Mouse (Mus musculus) left cerebral cortex, postnatal 4 days (tissue): ENCODE data around the gene Gpcpd1. TPM values are rescaled to one million over a fixed set of nuclear protein-coding genes. Genes with fewer than 3 reads are reported as not detected.

Source experiments
- DNase-seq: peaks from one replicate; pipeline ENCODE4 v3.0.0-alpha.2; 2022
- intact Hi-C: fragments of 180-260 bp; cut with DNase I; formaldehyde crosslinking; loops from one replicate; pipeline ENCODE4 v1.15.1; 2025
- total RNA-seq, 2 experiments: library from RNA; stranded (reverse); gene quantifications; 2 replicates each; pipeline ENCODE4 v1.2.3; 2021

Gene Gpcpd1
- total RNA-seq, 2 experiments from 2014 or later, result 75.4 to 80.9 TPM

- intact Hi-C loops, result no loop called here
- no peak for DNase-seq
Observed at GRCm38 (mm10) chr2:132589906-132590538, 2.5 kb upstream of the Gpcpd1 start.

DNA sequence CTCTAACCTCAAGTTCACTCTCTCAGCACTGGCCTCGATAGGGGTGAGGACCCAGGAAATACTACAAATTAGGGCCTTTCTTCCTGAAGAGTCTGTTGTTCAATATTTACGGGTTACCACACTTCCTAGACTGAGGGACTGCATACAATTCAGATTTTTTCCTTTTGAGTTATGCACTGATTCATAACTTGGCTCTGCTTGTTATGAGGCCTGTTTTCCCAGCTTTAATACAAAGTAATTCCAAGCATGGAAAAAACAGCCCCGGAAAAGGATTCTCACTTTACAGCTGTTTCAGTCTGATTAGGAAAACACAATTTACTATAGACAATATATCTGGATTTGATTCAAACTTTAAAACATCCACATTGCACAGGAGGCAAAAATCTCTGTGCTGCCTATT, 1.5 kb downstream of the Gpcpd1 start:
- intact Hi-C loops, result no loop called here
- DNase-seq, result no peak

DNA sequence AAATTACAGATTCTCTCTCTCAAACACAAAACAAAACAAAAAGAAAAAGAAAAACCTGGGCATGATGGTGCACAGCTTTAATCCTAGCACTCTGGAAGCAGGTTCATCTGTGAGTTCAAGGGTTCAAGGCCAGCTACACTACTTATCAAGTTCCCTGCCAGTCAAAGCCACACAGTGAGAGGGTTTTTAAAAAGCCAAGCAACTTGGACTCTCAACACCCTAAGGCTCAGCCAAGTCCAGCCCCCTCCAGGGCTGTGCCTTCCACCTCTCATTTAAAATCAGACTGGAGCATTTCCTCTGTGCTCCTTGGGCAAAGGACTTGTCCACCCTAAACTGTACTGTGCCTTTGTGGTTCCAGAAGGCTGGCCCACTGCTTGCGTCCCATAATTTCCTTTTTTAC, 3.3 kb downstream of the Gpcpd1 start:
- DNase-seq, result no peak
- intact Hi-C loops, result no loop called here

GRCm38 (mm10) chr2:132583126-132583525, 4.4 kb downstream of the Gpcpd1 start:
- intact Hi-C loops, result no loop called here
- DNase-seq, result no peak

DNA sequence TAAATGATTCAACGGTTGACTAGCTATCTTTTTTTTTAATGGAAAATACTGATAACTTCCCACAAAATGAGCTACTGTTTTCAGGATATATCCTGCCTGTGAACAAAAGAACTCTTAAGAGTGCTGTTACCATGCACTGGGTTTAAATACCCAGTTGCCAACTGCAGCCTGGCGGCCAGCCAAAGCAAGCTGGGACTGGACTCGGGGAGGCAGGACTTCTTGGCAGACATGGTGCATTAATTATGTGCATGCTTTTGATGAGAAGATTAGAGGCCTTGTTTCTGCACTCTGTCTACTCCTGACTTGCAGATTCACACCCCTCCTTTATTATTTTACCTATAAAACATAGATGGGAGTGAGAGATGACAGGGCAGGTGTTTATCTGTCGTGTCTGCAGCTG, 5.3 kb downstream of the Gpcpd1 start:
- DNase-seq, result peak; percentile 95
- intact Hi-C loops, result no loop called here

GRCm38 (mm10) chr2:132579689-132580088, 7.8 kb downstream of the Gpcpd1 start:
- no peak for DNase-seq
- intact Hi-C loops, result loop anchor here (5.0 kb wide), 1 partner anchor 108 kb away; the partner anchor contains the start of gene Shld1

- DNase-seq, result no peak
- intact Hi-C loops, result loop anchor here (5.0 kb wide), 1 partner anchor 109 kb away; the partner anchor contains the start of gene Shld1
Observed at GRCm38 (mm10) chr2:132578711-132579110, 8.8 kb downstream of the Gpcpd1 start.

- peak; percentile 96 for DNase-seq
Observed at GRCm38 (mm10) chr2:132578059-132578458, 9.5 kb downstream of the Gpcpd1 start.

GRCm38 (mm10) chr2:132577431-132577981, 10.0 kb downstream of the Gpcpd1 start:
- peak; percentile 68 for DNase-seq
- intact Hi-C loops, result loop anchor here (5.0 kb wide), 1 partner anchor 110 kb away; the partner anchor contains the start of gene Shld1

More at GRCm38 (mm10) chr2:132578059-132578458, 9.5 kb downstream of the Gpcpd1 start:
- intact Hi-C loops, result loop anchor here (5.0 kb wide), 1 partner anchor 109 kb away; the partner anchor contains the start of gene Shld1

- intact Hi-C loops, result loop anchor here (5.0 kb wide), 1 partner anchor 111 kb away; the partner anchor contains the start of gene Shld1
- DNase-seq, result no peak
Observed at GRCm38 (mm10) chr2:132576522-132577135, 10.9 kb downstream of the Gpcpd1 start.

GRCm38 (mm10) chr2:132575759-132576439, 11.6 kb downstream of the Gpcpd1 start:
- peak; percentile 56 for DNase-seq
- intact Hi-C loops, result loop anchor here (5.0 kb wide), 1 partner anchor 111 kb away; the partner anchor contains the start of gene Shld1

DNA sequence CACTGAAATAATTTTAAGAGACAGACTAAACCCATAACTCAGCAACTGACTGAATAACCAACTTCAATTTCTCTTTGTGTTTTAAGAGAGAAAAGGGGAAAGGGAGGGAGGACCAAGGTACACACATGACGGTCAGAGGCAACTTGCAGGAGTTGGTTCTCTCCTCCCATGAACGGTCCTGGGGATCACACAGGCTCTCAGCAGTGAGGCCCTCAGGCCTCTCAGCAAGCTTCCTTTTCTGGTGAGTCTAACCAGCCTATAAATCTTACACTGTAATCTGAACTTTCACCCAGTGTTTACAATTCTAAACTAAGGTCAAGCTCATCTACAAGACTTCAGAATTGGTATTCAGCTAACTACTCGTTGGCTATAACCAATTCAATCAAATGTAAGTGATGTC, 12.3 kb downstream of the Gpcpd1 start:
- no peak for DNase-seq
- intact Hi-C loops, result loop anchor here (5.0 kb wide), 1 partner anchor 112 kb away; the partner anchor contains the start of gene Shld1

DNA sequence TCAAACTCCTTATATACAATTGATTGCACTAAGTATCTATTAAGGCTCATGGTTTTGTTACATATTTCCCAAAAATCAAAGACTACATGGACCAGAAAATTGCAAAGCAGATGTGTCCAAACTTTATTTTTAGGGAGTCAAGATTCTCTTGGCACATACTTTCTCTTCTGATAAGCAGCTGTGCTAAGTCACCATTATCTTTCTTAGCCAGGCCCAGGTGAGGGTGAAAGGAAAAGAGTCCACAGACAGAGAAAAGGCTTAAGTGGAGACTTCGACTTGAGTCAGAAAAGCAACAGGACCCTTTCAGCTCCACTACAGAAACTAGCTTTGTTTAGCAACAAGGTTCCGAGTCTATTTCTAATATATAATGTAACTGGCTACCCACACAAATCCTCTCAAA, 14.2 kb downstream of the Gpcpd1 start:
- DNase-seq, result no peak
- intact Hi-C loops, result no loop called here

GRCm38 (mm10) chr2:132572651-132573050, 14.9 kb downstream of the Gpcpd1 start:
- intact Hi-C loops, result no loop called here
- DNase-seq, result no peak

DNA sequence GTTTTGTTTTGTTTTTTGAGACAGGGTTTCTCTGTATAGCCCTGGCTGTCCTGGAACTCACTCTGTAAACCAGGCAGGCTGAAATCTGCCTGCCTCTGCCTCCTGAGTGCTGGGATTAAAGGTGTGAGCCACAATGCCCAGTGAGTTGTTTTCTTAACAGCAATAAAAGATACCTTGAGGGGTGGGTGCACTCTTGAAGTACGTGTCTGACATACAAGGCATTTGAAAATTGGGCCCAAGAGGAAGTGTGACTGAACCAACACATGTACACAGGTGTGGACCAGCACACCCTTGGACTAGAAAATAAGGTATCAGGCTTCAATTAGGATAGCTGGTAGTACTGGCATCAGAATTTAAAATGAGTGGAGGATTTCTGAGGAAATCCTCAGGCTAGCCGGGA, 16.2 kb downstream of the Gpcpd1 start:
- DNase-seq, result no peak
- intact Hi-C loops, result no loop called here

- intact Hi-C loops, result no loop called here
- no peak for DNase-seq
Observed at GRCm38 (mm10) chr2:132570869-132571268, 16.7 kb downstream of the Gpcpd1 start.

DNA sequence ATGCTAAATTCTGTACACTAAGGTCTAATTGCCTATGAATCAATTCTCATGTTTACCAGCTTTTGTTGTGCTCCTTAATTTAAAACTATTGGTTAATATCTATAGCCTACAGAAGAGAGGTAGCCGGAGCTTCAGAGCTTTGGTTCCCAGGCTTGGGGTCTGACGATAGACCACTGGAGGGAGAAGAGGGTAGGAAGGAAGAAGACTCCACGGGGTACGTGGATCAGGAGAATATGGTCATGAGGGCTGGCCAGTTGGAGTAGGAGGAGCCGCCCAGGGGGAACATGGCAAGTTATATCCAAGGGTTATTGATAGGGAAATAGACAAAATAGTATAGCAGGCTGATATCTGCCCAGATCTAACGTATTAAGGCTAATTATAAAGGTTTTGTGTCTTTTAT, 17.8 kb downstream of the Gpcpd1 start:
- intact Hi-C loops, result loop anchor here (5.0 kb wide), 1 partner anchor 37 kb away; no protein-coding TSS in a partner anchor
- DNase-seq, result no peak

DNA sequence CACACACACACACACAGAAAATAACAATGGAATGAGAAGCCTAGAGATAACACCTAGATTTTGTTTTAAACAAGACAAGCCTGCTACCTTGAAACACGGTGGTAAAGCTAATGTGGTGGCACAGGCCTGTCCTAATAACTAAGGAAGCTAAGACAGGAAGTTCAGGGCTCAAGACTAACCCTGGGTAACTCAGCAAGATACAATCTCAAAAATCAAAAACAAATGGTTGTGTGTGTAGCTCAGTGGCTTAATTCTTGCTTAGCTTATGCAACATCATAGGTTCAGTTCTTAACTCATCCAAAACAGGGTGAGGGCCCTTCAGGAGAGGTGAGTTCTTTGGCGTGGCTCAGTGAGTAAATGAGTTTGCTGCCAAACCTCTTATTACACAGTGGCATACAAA, 20.1 kb downstream of the Gpcpd1 start:
- no peak for DNase-seq
- intact Hi-C loops, result loop anchor here (5.0 kb wide), 1 partner anchor 35 kb away; no protein-coding TSS in a partner anchor

GRCm38 (mm10) chr2:132561860-132562259, 25.7 kb downstream of the Gpcpd1 start:
- DNase-seq, result no peak
- intact Hi-C loops, result loop anchor here (5.0 kb wide), 1 partner anchor 250 kb away; no protein-coding TSS in a partner anchor

GRCm38 (mm10) chr2:132527864-132528263, 59.7 kb downstream of the Gpcpd1 start:
- intact Hi-C loops, result no loop called here

More at GRCm38 (mm10) chr2:132527864-132528263, 59.7 kb downstream of the Gpcpd1 start:
- DNase-seq, result no peak
